Mouse (Mus musculus) stomach, postnatal 0 days (tissue): ENCODE data around the gene Zbtb7b.

ENCODE experiments used
- CTCF ChIP-seq: IDR thresholded peaks from 2 replicates; pipeline ENCODE4 v1.5.1; 2016; ENCODE audit warnings: antibody characterized with exemption, low read depth, mild to moderate bottlenecking, moderate library complexity
- EP300 ChIP-seq: optimal IDR thresholded peaks from 2 replicates; pipeline ENCODE3; 2016; ENCODE audit warnings: antibody characterized with exemption

GRCm38 (mm10) chr3:89346815-89347540 is 47.6 kb downstream of the Zbtb7b start:
- TF ChIP-seq CTCF = no peak
- TF ChIP-seq EP300 = no peak
